Mouse (Mus musculus): ENCODE measurements around the gene Tmprss11f.
"Not testable (repeated sequence)": the region's sequence is repeated elsewhere in the genome, so short reads cannot be mapped to it uniquely, and the experiment has no call there.

Tmprss11f gene

DNA sequence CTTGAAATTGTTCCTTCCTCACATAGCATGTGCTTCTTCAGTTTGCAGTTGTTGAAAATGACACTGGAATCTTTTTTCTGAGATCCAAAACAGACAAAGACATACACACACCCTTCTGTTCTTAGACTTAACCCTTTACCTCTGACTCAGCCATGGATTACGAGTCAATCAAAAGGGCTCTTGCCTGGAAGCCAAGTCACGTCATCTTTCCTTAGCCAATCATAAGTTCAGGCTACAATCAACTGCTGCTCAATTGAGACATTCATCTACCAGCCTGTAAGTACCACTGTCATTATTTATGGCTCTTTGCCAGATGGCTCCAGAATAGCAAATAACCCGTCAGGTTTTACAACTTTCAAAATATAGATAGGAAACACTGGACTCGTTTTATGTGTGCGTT lies at the start of gene Tmprss11f:
TSS of gene Tmprss11f (minus strand) at position 101 of the 400 bp plus-strand sequence.
- DNase-seq (ENCODE audit: low spot score in 2 of 2), result no peak

GRCm38 (mm10) chr5:86676262-86676661 lies 44.0 kb upstream of the Tmprss11f start, which contains the start of gene Tmprss11b:
Gene Tmprss11b, minus strand, starts transcription at chr5:86676362.
- DNase-seq (ENCODE audit: low spot score in 2 of 2), result no peak

DNA sequence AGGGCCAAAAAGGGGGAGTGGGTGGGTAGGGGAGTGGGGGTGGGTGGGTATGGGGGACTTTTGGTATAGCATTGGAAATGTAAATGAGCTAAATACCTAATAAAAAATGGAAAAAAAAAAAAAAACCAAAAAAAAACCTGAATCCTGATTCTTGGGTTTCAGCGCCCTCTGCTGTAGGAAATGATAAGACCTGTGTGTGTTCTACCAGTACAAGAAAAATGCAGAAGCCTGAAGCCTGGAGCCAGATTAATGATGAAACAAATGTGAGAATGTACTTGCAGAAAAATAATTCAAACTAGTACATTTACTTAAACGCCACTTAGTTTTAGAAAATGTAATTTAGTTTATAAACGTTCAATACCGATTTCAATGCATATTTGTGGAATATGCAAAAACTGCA lies 17.0 kb upstream of the Tmprss11f start:
- peak in 1 of 2 experiments; percentile 11 for DNase-seq (ENCODE audit: low spot score in 2 of 2)

DNA sequence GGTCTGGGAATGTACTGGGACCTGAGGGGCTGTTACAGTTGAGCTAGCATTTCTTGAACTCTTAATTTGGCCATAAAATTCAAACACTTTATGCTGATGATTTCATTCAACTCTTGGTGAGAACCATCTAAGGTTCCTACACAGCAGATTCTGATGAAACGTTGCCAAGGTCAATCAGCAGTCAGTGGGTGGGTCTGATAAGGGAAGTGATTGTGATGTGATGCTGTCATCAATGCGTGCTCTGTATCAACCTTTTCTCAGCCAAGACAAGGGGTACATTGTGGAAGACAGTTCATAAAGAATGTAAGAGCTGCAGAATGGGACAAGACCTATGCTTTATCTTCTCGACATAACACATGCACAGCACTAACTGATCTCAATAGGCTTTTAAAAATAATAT lies 8.6 kb upstream of the Tmprss11f start:
- DNase-seq (ENCODE audit: low spot score in 2 of 2), result no peak

GRCm38 (mm10) chr5:86630700-86631099 lies 1.5 kb downstream of the Tmprss11f start:
- DNase-seq (ENCODE audit: low spot score in 2 of 2), result no peak

DNA sequence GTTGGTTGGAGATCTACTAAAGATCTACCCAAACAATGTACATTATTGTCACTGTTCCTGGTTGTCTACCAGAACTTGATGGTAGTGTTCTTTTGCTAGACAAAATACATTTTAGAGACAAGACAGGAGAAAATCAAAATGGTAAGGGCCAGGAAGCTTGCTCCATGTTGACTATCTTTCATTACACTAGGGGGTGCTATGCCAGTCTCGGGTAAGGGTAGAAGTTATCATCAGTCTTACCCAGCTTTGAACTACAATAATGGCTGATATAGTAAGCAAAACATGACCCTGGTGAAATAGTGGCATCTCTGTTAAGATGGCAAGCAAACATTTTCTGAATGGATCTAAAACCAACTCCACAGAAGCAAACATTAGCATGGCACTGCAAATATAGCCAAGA lies 10.4 kb downstream of the Tmprss11f start:
- DNase-seq (ENCODE audit: low spot score in 2 of 2), result no peak

GRCm38 (mm10) chr5:86585896-86586295 lies 46.3 kb downstream of the Tmprss11f start:
- no peak for DNase-seq (ENCODE audit: low spot score in 2 of 2)

GRCm38 (mm10) chr5:86582618-86583017 lies 49.6 kb downstream of the Tmprss11f start:
- DNase-seq (ENCODE audit: low spot score in 2 of 2), result no peak

- DNase-seq (ENCODE audit: low spot score in 2 of 2), result no peak
Observed at GRCm38 (mm10) chr5:86581998-86582397, 50.2 kb downstream of the Tmprss11f start.

GRCm38 (mm10) chr5:86578761-86579160 lies 53.5 kb downstream of the Tmprss11f start:
- DNase-seq (ENCODE audit: low spot score in 2 of 2), result not testable (repeated sequence)

GRCm38 (mm10) chr5:86546693-86547092 lies 85.5 kb downstream of the Tmprss11f start:
- DNase-seq (ENCODE audit: low spot score in 2 of 2), result no peak

DNA sequence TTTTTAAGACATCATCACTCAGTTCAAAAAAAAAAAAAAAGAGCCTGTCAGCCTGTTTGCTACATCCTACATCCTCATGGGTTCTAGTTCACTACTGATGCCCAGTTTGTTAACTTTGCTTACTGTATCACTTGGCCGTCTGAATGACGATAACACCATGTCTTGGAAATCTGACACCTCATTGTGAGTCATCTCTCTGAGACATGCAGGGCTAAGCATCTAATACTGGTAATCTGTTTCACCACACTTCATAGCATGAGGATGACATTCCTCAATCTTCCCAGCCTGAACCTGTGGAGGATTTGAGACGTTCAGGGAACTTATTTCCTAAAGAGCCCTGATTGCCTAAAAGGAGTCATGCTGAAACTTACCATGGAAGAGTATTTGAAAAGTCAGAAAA lies 91.6 kb downstream of the Tmprss11f start:
- DNase-seq (ENCODE audit: low spot score in 2 of 2), result no peak

DNA sequence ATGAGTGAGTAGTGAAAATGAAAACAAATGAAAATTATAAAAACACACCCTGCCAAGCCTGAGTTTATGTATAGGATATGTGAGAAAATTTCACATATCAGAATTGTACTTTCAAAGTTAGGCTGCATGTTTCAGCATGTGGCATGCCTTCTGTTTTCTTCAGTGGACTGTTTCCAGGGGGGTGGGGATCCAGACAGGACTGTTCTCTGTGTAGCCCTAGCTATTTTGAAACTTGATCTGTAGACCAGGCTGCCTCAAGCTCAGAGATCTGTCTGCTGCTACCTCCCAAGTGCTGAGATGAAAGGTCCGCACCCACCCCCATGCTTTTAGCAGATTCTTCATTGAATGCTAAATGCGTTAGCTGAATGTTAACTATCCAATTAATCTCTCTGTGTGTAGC lies 103.5 kb downstream of the Tmprss11f start:
- DNase-seq (ENCODE audit: low spot score in 2 of 2), result no peak

DNA sequence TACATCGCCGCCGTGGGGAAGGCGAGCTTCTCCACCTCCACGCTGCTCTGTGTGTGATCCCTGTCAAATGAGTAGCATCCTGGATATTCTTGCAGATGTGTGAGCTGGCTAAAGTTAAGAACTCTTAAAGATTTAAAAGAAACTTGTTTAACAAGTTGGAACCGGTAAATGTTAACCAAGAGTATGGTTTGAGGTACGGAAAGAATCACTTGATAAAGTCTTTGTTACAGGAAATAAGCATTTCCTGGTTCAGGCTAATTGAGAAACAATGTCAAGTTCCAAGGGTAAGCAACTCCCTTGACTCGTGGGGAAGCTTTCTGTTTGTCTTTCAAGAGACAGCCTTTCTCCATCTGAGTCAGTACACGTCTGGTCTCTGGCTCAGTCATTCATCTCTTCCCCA lies 113.7 kb downstream of the Tmprss11f start, which contains the start of gene Tmprss11g:
TSS of gene Tmprss11g (minus strand) at position 101 of the 400 bp plus-strand sequence.
- DNase-seq (ENCODE audit: low spot score in 2 of 2), result no peak

DNA sequence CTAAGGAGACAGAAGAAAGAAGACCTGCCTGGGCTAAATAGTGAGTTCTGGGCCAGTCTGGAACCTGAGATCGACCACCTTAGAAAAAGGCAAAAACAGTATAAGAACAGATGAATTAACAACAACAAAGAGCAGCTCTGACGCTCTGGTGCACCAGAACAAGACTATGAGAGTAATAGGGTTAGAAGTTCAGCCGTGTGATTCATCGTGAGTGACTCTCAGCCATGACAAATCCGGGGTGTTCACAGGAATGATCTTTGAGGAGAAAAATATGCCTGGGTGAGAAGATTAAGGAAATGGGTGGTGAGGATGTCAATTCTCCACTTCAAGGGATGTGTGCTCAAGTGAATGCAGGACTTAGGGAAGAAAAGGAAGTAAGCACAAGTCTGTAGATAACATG lies 120.7 kb downstream of the Tmprss11f start:
- DNase-seq (ENCODE audit: low spot score in 2 of 2), result no peak

DNA sequence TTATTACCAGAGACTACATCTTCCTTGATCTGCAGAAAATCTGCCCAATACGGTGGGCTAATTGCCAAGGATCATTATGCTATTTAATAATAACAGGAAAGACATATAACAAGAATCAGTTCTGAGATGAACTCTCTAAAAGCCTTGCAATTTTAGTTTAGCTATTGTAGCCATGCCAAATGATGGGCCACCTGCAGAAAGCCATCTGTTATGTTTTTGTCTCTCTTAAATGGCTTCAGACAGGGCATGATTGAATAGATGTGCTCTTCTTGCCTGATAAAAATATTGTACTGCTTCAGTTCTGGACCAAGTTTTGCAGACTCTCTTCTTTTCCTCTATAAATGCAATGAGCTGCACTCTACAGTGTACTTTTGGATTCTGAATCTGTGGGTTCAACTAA lies 138.8 kb downstream of the Tmprss11f start:
- no peak for DNase-seq (ENCODE audit: low spot score in 2 of 2)

- DNase-seq (ENCODE audit: low spot score in 2 of 2), result no peak
Observed at GRCm38 (mm10) chr5:86482562-86482961, 149.7 kb downstream of the Tmprss11f start.

DNA sequence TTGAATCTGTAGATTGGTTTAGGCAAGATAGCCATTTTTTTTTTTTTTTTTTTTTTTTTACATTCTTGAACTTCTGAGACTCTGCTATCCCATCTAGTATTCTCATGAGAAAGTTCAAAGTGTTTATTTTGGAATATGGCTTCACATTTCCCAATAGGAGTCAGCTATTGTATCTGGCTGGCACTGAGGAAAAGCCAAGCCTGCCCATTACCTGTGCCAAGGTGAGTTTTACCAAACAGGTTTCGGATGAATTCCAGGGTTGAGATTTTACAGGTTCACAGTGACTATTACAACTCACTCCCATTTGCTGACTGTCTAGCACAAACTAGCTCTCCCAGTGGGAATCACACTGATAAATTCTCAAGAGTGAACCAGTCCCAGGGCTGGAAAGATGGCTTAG lies 150.2 kb downstream of the Tmprss11f start:
- no peak for DNase-seq (ENCODE audit: low spot score in 2 of 2)

GRCm38 (mm10) chr5:86473859-86474258 lies 158.4 kb downstream of the Tmprss11f start:
- no peak for DNase-seq (ENCODE audit: low spot score in 2 of 2)

Measured in frontal cortex, postnatal 25 days (tissue).